Mouse (Mus musculus): ENCODE results near the gene Emc9. TPM values are rescaled to one million over a fixed set of nuclear protein-coding genes. Genes with fewer than 3 reads are reported as not detected.

The Emc9 gene
- polyA plus RNA-seq, 1 experiment = 14.5 TPM

DNA sequence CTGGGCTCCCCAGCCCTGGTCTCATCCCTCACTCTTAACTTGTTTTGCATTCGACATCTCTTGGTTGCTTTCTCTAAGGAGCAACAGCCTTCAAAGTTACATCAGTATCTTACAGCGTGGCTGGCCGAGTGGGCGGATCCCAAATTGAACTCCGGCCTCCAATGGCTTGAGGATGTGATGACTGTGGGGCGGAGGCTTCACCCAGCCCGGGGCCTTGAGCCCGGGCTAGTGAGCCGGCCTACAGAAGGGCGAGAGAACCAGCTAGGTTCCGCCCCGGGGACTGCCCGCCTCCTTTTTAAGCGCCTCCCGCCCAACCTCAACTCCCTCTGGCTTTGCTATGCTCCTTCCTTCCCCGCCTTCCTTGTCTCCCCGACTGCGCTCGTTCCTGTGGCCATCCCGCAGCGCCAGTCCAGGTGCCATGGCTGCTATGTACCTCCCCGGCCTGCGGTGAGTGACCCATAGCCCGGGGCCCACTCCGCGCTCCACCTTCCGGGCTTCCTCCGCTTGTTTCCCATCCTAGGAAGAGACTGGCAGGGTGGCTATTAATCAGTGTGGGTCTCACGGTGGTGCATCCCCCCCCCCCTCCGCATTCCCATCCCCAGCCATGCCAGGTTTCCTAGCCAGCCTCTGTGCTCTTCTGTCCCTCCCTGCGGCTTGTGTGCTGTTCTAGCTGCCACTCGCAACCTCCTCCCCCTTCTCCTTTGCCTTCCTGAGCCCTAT is 44.9 kb downstream of the Emc9 start, which contains the start of gene Pck2:
Pck2 (plus strand) TSS at position 200 of the 720 bp plus-strand sequence.
- TF ChIP-seq POLR2A (IDR thresholded peaks at IDR 0.05; ENCODE audit: borderline replicate concordance, extremely low read depth, insufficient read depth, insufficient read length, poor library complexity, severe bottlenecking) = peak; percentile 21; the same call in 1 of the 2 replicates
- TF ChIP-seq CTCF (IDR thresholded peaks at IDR 0.05; ENCODE audit: borderline replicate concordance, extremely low read depth, insufficient read depth, insufficient read length) = no peak
- peak; percentile 87 for DNase-seq (ENCODE audit: low read depth)

DNA sequence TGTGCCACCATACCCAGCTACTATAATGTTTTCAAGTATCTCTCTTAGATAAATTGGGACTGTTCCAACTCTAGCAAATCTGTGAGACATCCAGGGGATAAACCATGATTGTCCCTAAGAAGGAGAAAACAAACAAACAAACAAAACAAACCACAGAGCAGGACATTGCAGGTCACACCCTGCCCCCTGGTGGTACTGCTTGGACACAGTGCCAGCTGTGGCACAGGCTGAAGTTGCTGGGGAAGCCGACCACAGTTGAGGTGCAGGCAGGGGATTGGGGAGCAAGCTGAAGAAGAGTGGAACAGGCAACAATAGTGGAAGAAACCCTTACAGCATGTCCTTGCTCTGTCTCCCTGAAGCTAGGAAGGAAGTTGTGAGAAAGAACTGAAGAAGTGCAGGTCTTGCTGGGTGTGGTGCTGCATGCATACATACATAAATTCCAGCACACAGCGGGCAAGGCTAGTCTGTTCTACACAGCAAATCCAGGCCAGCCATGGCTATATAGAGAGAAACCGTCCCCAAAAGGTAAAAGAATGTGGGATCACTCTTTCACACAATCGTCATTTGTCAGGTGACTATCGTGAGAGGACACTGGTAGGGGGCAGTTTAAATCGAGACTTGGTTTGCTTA is 48.9 kb downstream of the Emc9 start:
- DNase-seq (ENCODE audit: low read depth) = peak; percentile 37
- TF ChIP-seq CTCF (IDR thresholded peaks at IDR 0.05; ENCODE audit: borderline replicate concordance, extremely low read depth, insufficient read depth, insufficient read length) (peak; percentile 72), POLR2A (IDR thresholded peaks at IDR 0.05; ENCODE audit: borderline replicate concordance, extremely low read depth, insufficient read depth, insufficient read length, poor library complexity, severe bottlenecking) (no peak)

Other genes with a start within 250 kb of the Emc9 start
- 16.0 and 25.6 TPM in 2 replicates for gene Dhrs4, start 106.5 kb downstream of the Emc9 start, polyA plus RNA-seq (2012; rRNA removed)
- gene Carmil3, start 94.7 kb downstream of the Emc9 start, polyA plus RNA-seq (2012; rRNA removed) = 178 and 292 TPM in 2 replicates
- 6.7 and 9.5 TPM in 2 replicates for gene Cpne6, start 74.9 kb downstream of the Emc9 start, polyA plus RNA-seq (2012; rRNA removed)
- gene Nrl, start 60.3 kb downstream of the Emc9 start, polyA plus RNA-seq (2012; rRNA removed) = 0.56 and 0.69 TPM in 2 replicates
- gene Pck2, start 45.0 kb downstream of the Emc9 start, polyA plus RNA-seq (2012; rRNA removed) = 21.5 and 23.2 TPM in 2 replicates
- 111 and 112 TPM in 2 replicates for gene Dcaf11, start 25.3 kb downstream of the Emc9 start, polyA plus RNA-seq (2012; rRNA removed)
- gene A730061H03Rik, start 24.9 kb downstream of the Emc9 start, polyA plus RNA-seq (2012; rRNA removed) = 0.92 and 1.3 TPM in 2 replicates
- gene Fitm1, start 9.7 kb downstream of the Emc9 start, polyA plus RNA-seq (2012; rRNA removed) = 0.19 and 0.38 TPM in 2 replicates
- 94.1 and 98.3 TPM in 2 replicates for gene Psme1, start 7.2 kb downstream of the Emc9 start, polyA plus RNA-seq (2012; rRNA removed)
- 65.9 and 76.2 TPM in 2 replicates for gene Psme2, start 5.8 kb upstream of the Emc9 start, polyA plus RNA-seq (2012; rRNA removed)
- 25.1 and 30.4 TPM in 2 replicates for gene Rnf31, start 6.4 kb upstream of the Emc9 start, polyA plus RNA-seq (2012; rRNA removed)
- gene Irf9, start 18.3 kb upstream of the Emc9 start, polyA plus RNA-seq (2012; rRNA removed) = 23.5 and 26.2 TPM in 2 replicates
- gene Rec8, start 32.7 kb upstream of the Emc9 start, polyA plus RNA-seq (2012; rRNA removed) = 15.9 and 18.4 TPM in 2 replicates
- 182 and 184 TPM in 2 replicates for gene Ipo4, start 50.7 kb upstream of the Emc9 start, polyA plus RNA-seq (2012; rRNA removed)
- gene Gm49378, start 52.6 kb upstream of the Emc9 start, polyA plus RNA-seq (2012; rRNA removed) = 8.4 and 8.8 TPM in 2 replicates
- 44.9 and 45.8 TPM in 2 replicates for gene Tm9sf1, start 58.5 kb upstream of the Emc9 start, polyA plus RNA-seq (2012; rRNA removed)
- gene Tssk4, start 64.9 kb upstream of the Emc9 start, polyA plus RNA-seq (2012; rRNA removed) = 1.2 and 1.8 TPM in 2 replicates
- gene Mdp1, start 75.2 kb upstream of the Emc9 start, polyA plus RNA-seq (2012; rRNA removed) = 45.8 and 51.0 TPM in 2 replicates
- 32.8 and 41.3 TPM in 2 replicates for gene Gmpr2, start 86.6 kb upstream of the Emc9 start, polyA plus RNA-seq (2012; rRNA removed)
- 351 and 412 TPM in 2 replicates for gene Nedd8, start 86.8 kb upstream of the Emc9 start, polyA plus RNA-seq (2012; rRNA removed)
- gene Tinf2, start 96.5 kb upstream of the Emc9 start, polyA plus RNA-seq (2012; rRNA removed) = 23.2 and 31.9 TPM in 2 replicates
- gene Tgm1, start 128.6 kb upstream of the Emc9 start, polyA plus RNA-seq (2012; rRNA removed) = 0.96 and 1.2 TPM in 2 replicates
- gene Rabggta, start 137.0 kb upstream of the Emc9 start, polyA plus RNA-seq (2012; rRNA removed) = 64.9 and 72.8 TPM in 2 replicates
- gene Dhrs1, start 160.4 kb upstream of the Emc9 start, polyA plus RNA-seq (2012; rRNA removed) = 67.1 and 88.2 TPM in 2 replicates
- 24.6 and 27.9 TPM in 2 replicates for gene Nop9, start 160.4 kb upstream of the Emc9 start, polyA plus RNA-seq (2012; rRNA removed)
- gene Cideb, start 173.2 kb upstream of the Emc9 start, polyA plus RNA-seq (2012; rRNA removed) = 0.60 and 0.76 TPM in 2 replicates
- gene Ltb4r2, start 176.1 kb upstream of the Emc9 start, polyA plus RNA-seq (2012; rRNA removed) = 0.29 and 0.38 TPM in 2 replicates
- gene Ltb4r1, start 180.7 kb upstream of the Emc9 start, polyA plus RNA-seq (2012; rRNA removed) = 0.45 and 0.71 TPM in 2 replicates
- gene Adcy4, start 198.8 kb upstream of the Emc9 start, polyA plus RNA-seq (2012; rRNA removed) = 3.5 and 7.8 TPM in 2 replicates
- gene Ripk3, start 203.6 kb upstream of the Emc9 start, polyA plus RNA-seq (2012; rRNA removed) = 2.5 and 2.6 TPM in 2 replicates
- gene Nfatc4, start 237.8 kb upstream of the Emc9 start, polyA plus RNA-seq (2012; rRNA removed) = 22.3 and 26.2 TPM in 2 replicates